Mouse (Mus musculus) myocyte (in vitro differentiated cells): ENCODE data around the gene Tet3.

Experiments used
- E2F4 ChIP-seq: IDR thresholded peaks from one replicate; pipeline ENCODE4 v1.6.1; 2011; ENCODE audit warnings: mild to moderate bottlenecking, control low read depth, moderate library complexity; ENCODE audit not compliant: insufficient read depth
- USF1 ChIP-seq: IDR thresholded peaks from one replicate; pipeline ENCODE4 v1.6.1; 2011; ENCODE audit warnings: low read depth, mild to moderate bottlenecking, control low read depth, moderate library complexity

DNA sequence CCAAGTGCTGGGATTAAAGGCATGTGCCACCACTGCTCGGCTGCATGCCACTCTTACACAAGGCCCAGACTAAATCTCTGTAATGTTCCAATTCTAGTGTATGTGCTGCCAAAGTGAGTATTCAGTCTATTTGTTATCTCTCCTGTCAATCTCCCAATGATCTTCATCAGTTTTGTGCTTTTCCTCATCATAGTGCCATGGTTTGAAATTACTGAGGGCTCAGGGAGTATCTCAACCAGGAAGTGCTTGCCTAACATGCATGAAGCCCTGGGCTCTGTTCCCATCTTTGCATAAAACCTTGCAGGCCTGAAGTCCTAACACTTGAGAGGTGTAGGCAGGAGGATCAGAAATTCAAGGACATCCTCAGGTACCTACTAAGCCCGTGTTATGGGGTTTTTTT, 136.1 kb downstream of the Tet3 start:
- TF ChIP-seq E2F4, result no peak
- TF ChIP-seq USF1, result no peak
